Mouse (Mus musculus) cerebellum, postnatal 10 days (tissue): ENCODE data around the gene Wdr49.
"Not testable (repeated sequence)": the region's sequence is repeated elsewhere in the genome, so short reads cannot be mapped to it uniquely, and the experiment has no call there.

ENCODE experiments used
- DNase-seq, 2 experiments: peaks; one replicate each; pipeline ENCODE4 v3.0.0; 2021; ENCODE audit warnings: mixed read lengths in 2 of 2

Gene Wdr49

DNA sequence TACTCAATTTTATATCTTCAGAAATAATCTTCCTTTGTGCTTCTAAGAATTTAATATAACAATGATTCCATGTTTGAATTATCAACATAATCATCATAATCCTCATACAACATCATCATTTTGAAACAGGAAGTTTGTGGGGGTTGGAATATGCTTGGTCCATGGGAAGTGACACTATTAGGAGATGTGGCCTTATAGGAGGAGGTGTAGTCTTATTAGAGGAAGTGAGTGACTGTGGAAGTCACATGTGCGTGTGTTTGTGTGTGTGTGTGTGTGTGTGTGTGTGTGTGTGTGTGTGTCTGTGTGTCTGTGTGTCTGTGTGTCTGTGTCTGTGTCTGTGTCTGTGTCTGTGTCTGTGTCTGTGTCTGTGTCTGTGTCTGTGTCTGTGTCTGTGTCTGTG, 182.5 kb downstream of the Wdr49 start:
- DNase-seq, result not testable (repeated sequence)

DNA sequence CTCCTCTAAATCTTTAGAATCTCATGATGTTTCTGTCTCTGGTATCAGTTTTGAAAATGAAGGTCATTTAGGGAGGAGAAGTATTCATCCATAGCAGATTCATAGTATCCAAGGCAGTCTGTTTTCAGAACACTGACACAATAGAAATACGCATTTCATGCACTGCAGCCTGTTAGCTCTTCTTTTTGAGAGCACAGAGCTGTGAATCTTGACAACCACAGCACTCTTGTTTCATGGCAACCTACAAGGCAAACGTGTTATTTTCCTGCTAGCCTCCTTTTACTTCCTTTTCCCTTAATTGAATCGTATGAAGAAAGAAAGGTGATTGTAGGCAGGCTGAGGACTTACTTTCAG, 184.2 kb downstream of the Wdr49 start:
- DNase-seq, result no peak

DNA sequence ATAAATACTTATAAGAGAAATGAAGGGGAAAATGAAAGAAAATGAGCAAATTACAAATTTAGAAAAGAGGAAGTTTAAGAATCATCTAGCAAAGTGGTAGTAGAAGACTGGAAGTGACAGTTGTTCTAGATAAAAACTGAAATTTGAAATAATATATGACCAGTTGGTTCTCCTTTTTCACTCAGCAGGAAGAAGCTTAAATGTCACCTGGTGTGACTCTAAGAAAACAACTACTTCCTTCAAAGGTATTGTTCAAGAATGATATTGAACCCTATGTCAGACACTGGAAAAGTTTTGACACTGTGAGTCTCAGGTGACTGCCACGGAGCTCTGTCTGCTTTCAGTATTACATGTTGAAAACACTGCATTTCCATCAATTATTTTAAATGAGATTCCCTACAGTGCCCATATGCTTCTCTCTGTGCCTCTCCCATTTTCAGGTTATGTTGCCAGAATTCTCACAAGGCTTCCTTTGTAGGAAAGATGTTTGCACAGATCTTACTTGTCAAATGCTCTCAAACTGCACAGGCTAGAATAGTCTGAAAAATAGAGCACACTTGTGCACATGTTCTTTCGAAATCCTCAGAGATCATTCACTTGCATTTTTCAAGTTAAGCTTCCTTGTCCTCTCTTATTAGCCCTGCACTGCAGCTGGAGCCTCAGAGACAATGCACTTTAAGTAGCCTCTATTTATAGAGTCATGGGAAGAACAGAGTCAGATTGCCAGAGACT, 184.8 kb downstream of the Wdr49 start:
- DNase-seq, result peak in 1 of 2 experiments; percentile 1

DNA sequence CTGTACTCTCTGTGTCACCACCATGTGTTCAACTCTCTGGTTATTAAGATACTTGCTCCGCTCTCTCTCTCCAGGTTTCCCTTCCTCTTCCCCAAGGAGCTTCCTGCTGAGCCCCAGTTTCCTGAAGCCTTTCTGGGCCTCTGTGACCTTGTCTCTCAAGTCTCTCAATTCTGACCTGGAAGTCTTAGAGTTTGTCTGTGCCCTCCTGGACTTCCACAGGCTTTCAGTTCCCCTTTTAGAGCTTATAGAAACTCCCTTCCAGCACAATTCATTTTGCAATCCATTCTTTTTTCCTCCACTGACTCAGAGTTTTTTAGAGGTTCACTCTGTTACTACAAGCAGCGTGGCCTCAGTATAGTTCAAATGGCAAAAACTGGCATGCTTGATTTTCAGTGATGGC, 188.7 kb downstream of the Wdr49 start:
- no peak for DNase-seq

DNA sequence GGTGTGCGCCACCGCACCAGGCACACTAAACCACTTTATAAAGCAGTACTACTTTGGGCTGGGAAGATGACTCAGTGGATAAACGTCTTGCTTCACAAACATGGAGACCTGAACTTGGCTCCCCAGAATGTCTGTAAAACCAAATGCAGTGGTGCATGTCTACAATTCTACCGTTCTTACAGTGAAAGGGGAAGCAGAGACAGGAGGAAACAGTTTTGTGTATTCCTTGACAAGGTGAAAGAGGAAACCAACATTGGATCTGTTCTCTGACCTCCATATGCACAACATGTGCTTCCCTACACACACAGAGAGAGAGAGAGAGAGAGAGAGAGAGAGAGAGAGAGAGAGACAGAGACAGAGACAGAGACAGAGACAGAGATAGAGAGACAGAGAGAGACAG, 204.5 kb downstream of the Wdr49 start:
- no peak for DNase-seq

DNA sequence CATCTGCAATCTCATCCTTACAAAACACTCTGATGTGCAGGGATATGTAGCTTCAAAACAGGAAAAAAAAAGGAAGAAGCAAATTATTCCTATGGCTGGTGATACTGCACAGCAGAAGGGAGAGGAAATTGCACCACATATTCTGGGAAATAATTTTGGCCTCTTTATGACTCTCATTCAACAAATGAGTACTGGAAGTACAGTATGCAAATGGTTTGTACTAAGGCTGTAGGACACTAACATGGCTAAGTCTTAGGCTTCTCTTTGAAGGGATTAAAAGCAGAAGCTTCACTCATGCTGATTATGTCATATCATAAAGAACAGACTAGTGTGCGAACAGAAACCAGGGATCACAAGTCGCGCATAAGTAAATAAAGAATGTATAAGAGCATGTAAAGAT, 205.4 kb downstream of the Wdr49 start:
- DNase-seq, result no peak

DNA sequence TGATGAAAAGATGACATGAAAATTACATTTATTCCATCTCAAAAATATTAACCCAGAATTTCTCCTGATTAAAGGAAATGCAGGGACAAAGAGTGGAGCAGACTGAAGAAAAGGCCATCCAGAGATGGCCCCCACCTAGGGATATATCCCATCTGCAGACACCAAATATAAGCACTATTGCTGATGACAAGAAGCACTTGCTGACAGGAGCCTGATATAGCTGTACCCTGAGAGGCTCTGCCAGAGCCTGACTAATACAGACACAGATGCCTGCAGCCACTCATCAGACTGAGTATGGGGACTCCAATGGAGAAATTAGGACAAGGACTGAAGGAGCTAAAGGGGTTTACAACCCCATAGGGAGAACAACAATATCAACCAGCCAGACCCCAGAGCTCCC, 206.8 kb downstream of the Wdr49 start:
- no peak for DNase-seq

DNA sequence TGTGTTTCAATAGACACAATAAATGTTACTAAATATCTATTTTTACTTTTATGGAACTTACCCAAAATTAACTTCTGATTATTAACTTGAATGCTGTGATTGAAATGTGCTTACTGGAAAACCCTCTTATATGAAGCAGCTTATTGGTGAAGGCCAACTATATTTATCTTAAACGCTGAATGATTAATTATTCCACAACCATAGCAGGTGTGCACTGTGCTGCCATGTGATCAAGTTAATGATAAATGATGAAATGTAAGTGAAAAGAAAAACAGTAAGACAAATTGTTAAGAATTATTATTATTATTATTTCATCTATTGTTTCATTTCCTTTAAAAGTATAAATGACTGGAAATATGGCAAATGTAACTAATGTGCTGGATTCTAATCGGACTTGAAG, 212.0 kb downstream of the Wdr49 start, which contains the start of gene Serpini2:
Gene Serpini2, minus strand, starts transcription at position 101 of the 400 bp plus-strand sequence.
- no peak for DNase-seq

DNA sequence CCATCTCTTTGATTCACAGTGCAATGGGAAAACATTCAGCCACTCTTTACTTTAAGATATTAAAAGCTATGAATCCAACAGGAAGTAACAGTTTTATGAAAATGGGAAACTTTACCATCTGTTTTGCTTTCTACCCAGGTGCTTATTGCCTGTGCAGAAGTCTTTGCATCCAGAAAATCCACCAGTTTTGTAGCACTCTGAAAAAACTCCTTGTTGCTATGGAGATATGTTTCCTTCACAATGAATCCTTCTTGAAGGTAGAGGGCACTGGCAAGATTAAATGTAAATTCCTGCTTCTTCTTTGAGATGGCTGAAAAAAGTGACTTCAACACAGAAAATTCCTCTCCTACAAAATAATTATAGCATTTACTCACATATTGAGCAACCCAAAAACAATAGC, 222.6 kb downstream of the Wdr49 start:
- no peak for DNase-seq
